Mouse (Mus musculus): ENCODE measurements around the gene Fam173b. TPM values are rescaled to one million over a fixed set of nuclear protein-coding genes. Genes with fewer than 3 reads are reported as not detected.

Gene Fam173b
- total and polyA plus RNA-seq, 3 experiments, result 24.5 to 33.8 (median 32.1) TPM

DNA sequence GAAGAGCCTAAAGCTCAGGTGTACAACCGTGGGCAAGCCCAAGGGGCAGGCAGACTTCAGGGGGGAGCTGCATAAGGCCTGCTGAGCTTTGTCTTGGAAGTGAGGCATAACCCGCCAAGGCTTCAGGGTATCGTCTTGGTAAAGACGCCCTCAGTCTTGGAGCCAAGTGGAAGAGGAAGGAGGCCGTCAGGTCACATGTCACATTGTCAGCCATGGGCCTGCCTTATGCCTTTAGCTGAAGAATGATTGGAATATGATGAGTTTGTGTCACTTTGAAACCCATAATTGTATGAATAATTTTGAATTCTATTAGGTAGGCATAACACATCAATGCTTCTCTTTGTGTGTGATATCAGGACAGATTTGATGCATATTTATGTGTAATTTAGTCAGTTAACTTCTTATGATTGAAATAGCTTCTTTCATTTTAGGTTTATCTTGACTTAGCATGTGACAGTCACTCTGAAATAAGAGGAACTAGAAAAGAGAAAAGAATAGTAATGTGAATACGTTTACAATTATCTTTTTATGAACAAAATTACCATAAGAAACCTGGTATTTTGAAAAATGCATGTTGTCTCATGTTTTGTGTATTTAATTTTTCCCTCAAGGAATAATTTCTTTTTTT is 12.3 kb downstream of the Fam173b start:
- H3K9ac ChIP-seq (ENCODE audit: insufficient read depth, low read depth), result no peak overlapping the region

DNA sequence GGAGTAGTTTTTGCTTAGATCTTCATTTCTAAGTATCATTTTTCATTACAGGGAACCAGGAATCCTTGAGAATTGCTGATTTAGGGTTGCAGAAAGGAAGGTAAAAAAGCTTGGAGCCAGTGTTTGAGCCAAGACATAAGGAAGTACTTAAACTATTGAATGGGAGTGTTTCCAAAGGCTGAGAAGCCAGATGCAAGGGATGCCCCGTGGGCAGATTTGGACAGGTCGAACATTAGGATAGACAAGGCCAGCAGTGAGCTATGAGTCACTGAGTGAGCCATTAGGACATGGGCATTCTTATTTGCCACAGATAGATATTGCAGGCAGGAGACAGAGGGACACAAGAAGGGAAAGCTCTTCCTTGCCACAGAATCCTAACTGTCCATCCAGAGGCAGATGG is 13.0 kb downstream of the Fam173b start:
- no peaks in the 10 kb centered on the region for H3K9me3 ChIP-seq (replicated peaks; ENCODE audit: low read length)
- H3K79me2 ChIP-seq (replicated peaks; ENCODE audit: control insufficient read depth, extremely low read depth, insufficient read depth, poor library complexity, severe bottlenecking), result no peaks in the 10 kb centered on the region
- in situ Hi-C loops (cut with MboI; ENCODE audit: low pct_ligation_motif_present, low pct_unique_long_range_greater_than_20kb, low sequenced_read_pairs), result no loop called here
- H3K4me1 ChIP-seq (ENCODE audit: control insufficient read depth in 1 of 2, insufficient read depth in 2 of 2), result peaks cover 0 to 10% of the 10 kb centered on the region in 2 experiments; a peak in 2 of 4 replicates
- H3K36me3 ChIP-seq (replicated peaks in 1 of 2; ENCODE audit: control insufficient read depth in 1 of 2, insufficient read depth in 1 of 2, low read length in 1 of 2), result peaks cover 56 to 81% of the 10 kb centered on the region in 2 experiments
- TF ChIP-seq JUND (conservative IDR thresholded peaks at IDR 0.05; ENCODE audit: low read depth, low read length) (no peak), USF1 (IDR thresholded peaks at IDR 0.05; ENCODE audit: low read depth, low read length) (no peak), POLR2AphosphoS2 (IDR thresholded peaks at IDR 0.05; ENCODE audit: low read depth, low read length) (no peak), BHLHE40 (IDR thresholded peaks at IDR 0.05; ENCODE audit: low read depth, low read length) (no peak), ZKSCAN1 (IDR thresholded peaks at IDR 0.05; ENCODE audit: borderline replicate concordance, low read depth, low read length) (no peak), TBP (conservative IDR thresholded peaks at IDR 0.05; ENCODE audit: low read depth, low read length) (no peak), ETS1 (conservative IDR thresholded peaks at IDR 0.05; ENCODE audit: low read depth, low read length) (no peak), NRF1 (IDR thresholded peaks at IDR 0.05; ENCODE audit: low read depth, low read length) (no peak), MEF2A (IDR thresholded peaks at IDR 0.05; ENCODE audit: borderline replicate concordance, low read depth, low read length) (no peak), CTCF (conservative IDR thresholded peaks at IDR 0.05 in 1 of 2, IDR thresholded peaks at IDR 0.05 in 1 of 2; ENCODE audit: low read depth in 2 of 2, low read length in 2 of 2) (no peak), UBTF (IDR thresholded peaks at IDR 0.05; ENCODE audit: low read depth, low read length) (no peak), POLR2A (IDR thresholded peaks at IDR 0.05; ENCODE audit: low read depth, low read length) (no peak), MAZ (IDR thresholded peaks at IDR 0.05; ENCODE audit: low read depth, low read length) (no peak), MYC (IDR thresholded peaks at IDR 0.05; ENCODE audit: low read depth, low read length) (no peak), RAD21 (IDR thresholded peaks at IDR 0.05; ENCODE audit: low read depth, low read length) (no peak), MAFK (IDR thresholded peaks at IDR 0.05; ENCODE audit: insufficient replicate concordance, low read length) (no peak), MAX (IDR thresholded peaks at IDR 0.05; ENCODE audit: low read length) (no peak), CHD1 (IDR thresholded peaks at IDR 0.05; ENCODE audit: low read depth, low read length) (no peak)
- no peak overlapping the region for H3K4me2 ChIP-seq (ENCODE audit: insufficient read depth, low read depth, poor library complexity, severe bottlenecking)
- H3K9ac ChIP-seq (ENCODE audit: insufficient read depth, low read depth), result no peak overlapping the region
- dilution Hi-C loops (cut with MboI; ENCODE audit: extremely low pct_ligation_motif_present, extremely low pct_unique_long_range_greater_than_20kb, low sequenced_read_pairs), result no loop called here
- no peaks in the 10 kb centered on the region for H3K27me3 ChIP-seq (replicated peaks)
- no peak overlapping the region for H3K27ac ChIP-seq (ENCODE audit: insufficient read depth, low read depth)
- no peak overlapping the region for H3K4me3 ChIP-seq (replicated peaks in 1 of 3; ENCODE audit: low read depth in 2 of 3, low read length in 2 of 3, poor library complexity in 1 of 3)
- no peak for DNase-seq (ENCODE audit: extremely low read depth)

More for the DNA sequence above, 12.3 kb downstream of the Fam173b start:
- H3K27me3 ChIP-seq (replicated peaks), result no peaks in the 10 kb centered on the region
- no peak overlapping the region for H3K27ac ChIP-seq (ENCODE audit: insufficient read depth, low read depth)
- peaks cover 57 to 81% of the 10 kb centered on the region in 2 experiments for H3K36me3 ChIP-seq (replicated peaks in 1 of 2; ENCODE audit: control insufficient read depth in 1 of 2, insufficient read depth in 1 of 2, low read length in 1 of 2)
- H3K4me2 ChIP-seq (ENCODE audit: insufficient read depth, low read depth, poor library complexity, severe bottlenecking), result no peak overlapping the region
- no peak overlapping the region for H3K4me3 ChIP-seq (replicated peaks in 1 of 3; ENCODE audit: low read depth in 2 of 3, low read length in 2 of 3, poor library complexity in 1 of 3)
- dilution Hi-C loops (cut with MboI; ENCODE audit: extremely low pct_ligation_motif_present, extremely low pct_unique_long_range_greater_than_20kb, low sequenced_read_pairs), result no loop called here
- no peak for DNase-seq (ENCODE audit: extremely low read depth)
- no peaks in the 10 kb centered on the region for H3K79me2 ChIP-seq (replicated peaks; ENCODE audit: control insufficient read depth, extremely low read depth, insufficient read depth, poor library complexity, severe bottlenecking)
- in situ Hi-C loops (cut with MboI; ENCODE audit: low pct_ligation_motif_present, low pct_unique_long_range_greater_than_20kb, low sequenced_read_pairs), result no loop called here
- peaks cover 0 to 10% of the 10 kb centered on the region in 2 experiments; a peak in 2 of 4 replicates for H3K4me1 ChIP-seq (ENCODE audit: control insufficient read depth in 1 of 2, insufficient read depth in 2 of 2)
- no peak for TF ChIP-seq ZMIZ1 (IDR thresholded peaks at IDR 0.05; ENCODE audit: low read depth, low read length)
- TF ChIP-seq EP300 (IDR thresholded peaks at IDR 0.05; ENCODE audit: low read length), result no peak
- no peak for TF ChIP-seq CHD1 (IDR thresholded peaks at IDR 0.05; ENCODE audit: low read depth, low read length)
- no peaks in the 10 kb centered on the region for H3K9me3 ChIP-seq (replicated peaks; ENCODE audit: low read length)

Measured in CH12.LX (cell line).